Mouse (Mus musculus) monocyte, adult 5-6 weeks (primary cell): Measurements from ENCODE around the gene Lrrtm3. TPM values are rescaled to one million over a fixed set of nuclear protein-coding genes. Genes with fewer than 3 reads are reported as not detected.

ENCODE experiments used
- ATAC-seq: fragments of 153-309, 156-312 bp; replicated peaks from 2 replicates; pipeline ENCODE4 v1.8.0; 2017; ENCODE audit warnings: mild to moderate bottlenecking; ENCODE audit not compliant: low TSS enrichment, insufficient number of reproducible peaks, severe bottlenecking, poor library complexity, low FRiP score
- total RNA-seq: library from RNA; stranded (forward); fragments of 200-1000, 200-491, 200-594 nt; gene quantifications from 3 replicates; pipeline ENCODE4 v1.2.3, GENCODE M21; 2017

The Lrrtm3 gene
- total RNA-seq: not detected in 3 replicates

DNA sequence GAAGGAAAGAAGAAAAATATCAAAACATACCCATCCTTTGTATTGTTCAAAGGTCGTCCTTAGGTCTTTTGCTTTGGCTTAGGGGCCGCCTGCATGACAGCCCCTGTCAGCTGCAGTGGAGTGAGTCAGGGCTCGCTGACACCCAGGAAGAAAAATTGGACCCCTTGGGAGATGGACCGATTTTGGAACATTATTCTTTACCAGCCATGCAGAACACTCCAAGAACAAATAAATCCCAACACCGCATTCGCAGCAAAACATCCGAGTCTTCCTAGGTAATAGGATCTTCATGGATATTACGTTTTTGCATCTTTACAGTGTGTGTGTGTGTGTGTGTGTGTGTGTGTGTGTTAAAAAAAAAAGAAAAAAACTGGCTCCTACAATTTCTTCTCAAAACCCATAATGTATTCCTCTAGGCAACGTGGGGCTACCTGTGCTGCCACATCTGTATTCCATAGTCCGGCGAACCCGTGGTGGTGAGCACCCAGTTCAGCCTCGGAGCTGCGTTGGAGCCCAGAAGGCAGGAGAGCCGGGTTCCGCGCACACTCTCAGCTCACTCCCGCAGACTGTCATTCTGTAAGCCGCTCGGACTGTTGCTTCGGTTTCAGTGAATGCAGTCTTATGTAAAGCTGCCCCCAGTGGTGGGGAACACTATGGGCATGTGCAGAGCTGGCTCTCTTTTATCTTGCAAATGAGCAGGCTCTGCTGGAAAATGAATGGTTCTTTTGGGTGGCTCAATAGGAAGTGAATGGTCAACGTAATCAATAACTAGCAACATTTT is at the start of gene Lrrtm3:
Lrrtm3 (minus strand) TSS at position 598 of the 781 bp plus-strand sequence.
- no peak for ATAC-seq

DNA sequence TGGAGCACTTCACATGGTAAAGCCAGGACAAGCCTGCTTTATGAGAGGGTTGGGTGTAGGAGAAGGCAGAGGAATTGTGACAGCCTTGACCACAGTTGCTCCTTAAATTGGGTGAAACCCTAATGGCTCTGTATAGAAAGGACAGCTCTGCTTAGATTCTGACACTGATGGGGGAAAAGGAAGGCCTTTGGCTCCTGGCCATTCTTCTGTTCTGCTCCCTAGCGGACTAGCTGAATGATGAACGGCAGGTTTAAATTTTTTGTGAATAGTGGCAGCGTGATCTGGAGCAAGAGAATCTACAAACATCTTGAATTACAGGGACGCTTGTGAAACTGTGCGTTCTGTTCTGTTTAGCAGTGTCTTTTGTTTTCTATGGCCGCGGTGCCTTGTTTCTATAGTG is 45.4 kb upstream of the Lrrtm3 start:
- ATAC-seq: no peak

DNA sequence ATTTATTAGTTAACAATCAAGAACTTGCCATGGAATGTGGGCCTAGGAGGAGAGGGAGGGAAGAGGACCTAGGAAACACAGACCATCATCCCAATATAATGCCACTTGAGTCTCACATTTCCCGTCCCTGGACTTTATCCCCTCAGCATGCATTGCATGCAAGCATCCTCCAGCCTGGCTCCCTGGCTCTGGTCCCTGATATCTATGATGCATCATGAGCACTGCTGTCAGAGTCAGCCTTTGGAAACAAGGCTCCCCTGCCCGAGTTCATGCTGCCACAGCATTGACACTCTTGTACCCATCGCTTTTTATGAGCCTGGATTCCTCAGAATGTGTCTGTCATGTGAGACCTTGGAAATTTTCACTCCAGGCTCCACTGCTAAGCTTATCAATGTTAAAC is 43.4 kb upstream of the Lrrtm3 start:
- ATAC-seq: no peak

DNA sequence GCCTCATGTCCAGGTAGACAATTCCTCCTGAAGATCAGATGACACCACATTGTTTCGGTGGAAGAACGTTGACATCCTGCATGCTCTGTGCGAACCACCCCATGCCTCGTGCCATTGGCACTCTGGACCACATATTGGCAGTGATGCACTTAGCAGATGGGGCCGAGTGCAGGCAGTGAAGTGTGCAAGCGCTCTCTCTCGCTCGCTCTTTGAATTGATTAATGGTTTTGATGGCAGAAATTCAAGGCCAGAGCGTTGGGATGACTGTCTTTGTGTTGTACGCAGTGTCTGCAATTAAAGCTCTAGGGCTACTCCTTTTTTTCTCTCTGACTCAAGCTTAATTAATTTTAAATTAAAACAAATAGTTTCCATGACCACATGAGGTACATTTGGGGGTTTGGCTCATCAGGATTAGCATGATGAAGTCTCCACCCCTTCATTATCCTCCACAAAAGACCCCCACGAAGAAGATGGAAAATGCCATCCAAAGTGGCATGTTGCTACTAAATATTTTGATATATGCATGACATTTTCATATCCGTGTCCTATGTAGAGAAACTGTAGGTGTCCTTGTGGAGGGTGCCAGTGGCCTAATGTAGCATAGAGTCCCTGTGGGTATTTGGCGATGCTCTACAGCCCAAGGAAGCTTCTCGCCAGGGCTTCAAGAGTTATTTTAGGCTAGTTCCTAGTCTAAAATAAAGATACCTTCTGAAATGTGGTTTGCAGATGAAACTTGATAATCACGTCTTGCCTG is 40.5 kb upstream of the Lrrtm3 start:
- no peak for ATAC-seq

DNA sequence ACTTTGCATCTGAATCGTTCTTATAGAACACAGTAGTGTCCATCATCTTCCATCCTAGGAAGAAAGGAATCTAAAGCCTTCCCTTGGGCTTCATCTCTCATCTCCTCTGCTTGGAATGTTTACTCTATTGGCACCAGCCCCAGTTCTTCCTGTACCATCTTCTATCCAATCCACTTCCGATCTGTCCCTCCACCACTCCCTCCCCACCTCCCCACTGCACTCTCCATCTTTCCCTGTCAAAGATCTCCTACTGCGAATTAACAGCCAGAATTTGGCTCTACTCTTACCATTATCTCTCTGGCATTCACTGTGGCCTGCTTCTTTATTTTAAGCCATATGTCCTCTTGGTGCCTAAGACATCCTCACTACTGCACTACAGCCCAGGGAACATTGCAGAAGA is 28.8 kb upstream of the Lrrtm3 start:
- no peak for ATAC-seq

DNA sequence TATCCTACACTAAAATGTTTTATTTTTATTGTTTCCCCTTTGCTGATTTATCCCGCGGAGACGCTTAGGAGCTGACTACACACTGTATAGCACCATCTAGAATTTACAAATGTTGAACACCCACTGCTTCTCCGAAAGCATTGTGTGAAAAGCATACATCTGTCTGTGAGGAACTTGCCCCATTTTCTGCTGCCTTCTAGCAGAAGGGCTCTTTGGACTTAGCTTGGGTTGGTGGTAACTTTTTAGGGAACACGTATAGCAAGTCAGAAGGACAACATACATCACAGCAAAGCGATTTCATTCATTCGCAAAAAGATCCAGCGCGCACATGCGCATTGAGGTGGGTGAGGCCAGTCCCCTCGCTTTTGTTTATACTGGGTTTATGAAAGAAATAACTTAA is 25.2 kb upstream of the Lrrtm3 start:
- no peak for ATAC-seq

DNA sequence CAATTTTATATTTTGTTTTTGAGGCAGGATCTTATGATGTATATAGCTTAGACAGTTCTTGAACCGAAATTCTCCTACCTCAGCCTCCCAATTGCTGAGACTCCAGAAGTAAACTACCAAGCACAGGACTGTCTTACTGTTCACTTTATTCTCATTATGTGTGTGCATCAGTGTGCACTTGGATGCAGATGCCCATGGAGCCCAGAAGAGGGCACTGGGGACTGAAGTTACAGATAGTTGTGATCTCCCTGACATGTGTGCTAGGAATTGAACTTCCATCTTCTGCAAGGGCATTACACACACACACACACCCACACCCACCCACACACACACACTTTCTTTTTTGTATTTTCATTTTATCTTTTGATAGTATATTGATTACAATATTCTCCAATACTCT is 6.5 kb upstream of the Lrrtm3 start:
- ATAC-seq: no peak

DNA sequence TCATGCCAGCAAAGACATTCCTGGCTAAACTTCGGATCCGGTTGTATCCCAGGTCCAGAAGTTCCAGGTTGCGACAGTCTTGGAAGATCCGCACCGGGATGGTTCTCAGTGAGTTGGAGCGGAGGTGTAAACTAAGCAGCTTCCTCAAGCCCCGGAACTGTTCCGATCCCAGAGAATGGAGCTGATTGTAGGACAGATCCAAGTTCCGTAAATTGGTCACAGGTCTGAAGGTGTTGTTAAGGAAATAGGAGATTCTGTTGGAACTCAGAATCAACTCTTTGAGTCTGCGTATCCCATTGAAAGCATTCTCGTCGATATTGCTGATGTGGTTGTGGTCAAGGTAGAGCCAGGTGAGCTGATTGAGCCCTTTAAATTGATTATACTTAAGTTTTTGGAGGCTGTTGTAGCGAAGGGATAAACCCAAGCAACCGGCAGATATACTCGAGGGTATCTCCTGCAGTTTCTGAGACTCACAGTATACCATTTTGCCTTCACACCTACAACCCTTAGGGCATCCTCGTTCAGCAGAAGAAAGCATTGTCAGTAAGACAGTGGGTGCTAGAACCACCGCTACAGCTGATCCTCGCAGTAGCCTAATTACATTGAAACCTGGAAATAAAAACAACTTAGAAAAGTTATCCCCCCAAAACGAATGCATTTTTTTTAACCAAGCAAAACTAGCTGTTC is 1.2 kb downstream of the Lrrtm3 start:
- no peak for ATAC-seq

DNA sequence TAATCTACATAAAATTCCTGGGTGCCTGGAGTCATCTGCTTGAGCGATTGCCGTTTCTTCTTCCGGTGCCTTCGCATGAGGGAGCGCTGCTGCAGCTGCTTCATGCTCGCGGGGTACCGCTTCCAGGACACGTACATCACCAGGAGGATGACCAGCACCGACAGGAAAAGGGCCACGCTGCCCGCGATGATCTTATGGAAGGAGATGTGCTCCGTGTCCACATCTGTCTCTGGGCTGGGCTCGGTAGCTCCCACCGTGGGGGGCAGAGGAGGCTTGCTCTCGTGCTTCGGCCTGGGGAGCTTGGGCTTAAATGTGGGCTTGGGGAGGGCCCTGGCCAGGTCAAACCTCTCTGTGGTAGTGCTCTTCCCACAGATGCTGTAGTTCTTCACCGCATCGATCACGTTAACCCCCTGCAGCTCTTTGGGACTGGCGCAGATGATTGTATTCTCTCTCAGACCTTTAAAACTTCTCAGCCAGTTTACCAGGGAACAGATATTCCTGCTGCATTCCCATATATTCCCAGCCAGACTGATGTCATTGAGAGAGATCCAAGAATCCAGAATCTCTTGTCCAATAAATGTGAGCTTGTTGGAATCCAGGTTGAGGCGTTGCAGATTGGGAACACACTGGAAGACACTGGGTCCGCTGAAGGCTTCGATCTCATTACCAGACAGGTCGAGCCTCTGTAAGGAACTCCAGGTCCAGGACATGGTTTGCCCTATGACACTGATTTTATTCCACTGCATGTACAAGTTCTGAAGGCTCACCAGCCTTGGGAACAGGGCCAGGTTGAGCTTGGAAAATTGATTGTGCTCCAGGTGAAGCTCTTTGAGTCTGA is 1.9 kb downstream of the Lrrtm3 start:
- no peak for ATAC-seq

DNA sequence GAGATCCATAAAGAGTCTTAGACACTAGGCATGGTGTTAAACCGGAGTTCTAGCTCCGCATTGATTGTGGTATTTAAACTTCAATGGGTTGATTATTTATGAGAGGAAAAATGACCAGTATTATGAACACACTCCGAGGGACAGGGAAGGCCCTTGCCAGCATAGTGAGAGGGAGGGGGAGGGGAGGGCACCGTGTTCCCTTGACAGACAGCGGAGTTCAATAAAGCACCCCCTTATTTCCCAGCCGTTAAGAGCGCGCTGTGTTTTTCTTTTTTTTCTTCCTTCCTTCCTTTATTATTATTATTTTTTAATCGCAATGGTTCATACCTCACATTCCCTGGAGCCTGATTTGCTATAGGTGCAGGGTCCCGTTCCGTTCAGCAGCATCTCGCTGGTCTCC is 2.6 kb downstream of the Lrrtm3 start:
- ATAC-seq: no peak

DNA sequence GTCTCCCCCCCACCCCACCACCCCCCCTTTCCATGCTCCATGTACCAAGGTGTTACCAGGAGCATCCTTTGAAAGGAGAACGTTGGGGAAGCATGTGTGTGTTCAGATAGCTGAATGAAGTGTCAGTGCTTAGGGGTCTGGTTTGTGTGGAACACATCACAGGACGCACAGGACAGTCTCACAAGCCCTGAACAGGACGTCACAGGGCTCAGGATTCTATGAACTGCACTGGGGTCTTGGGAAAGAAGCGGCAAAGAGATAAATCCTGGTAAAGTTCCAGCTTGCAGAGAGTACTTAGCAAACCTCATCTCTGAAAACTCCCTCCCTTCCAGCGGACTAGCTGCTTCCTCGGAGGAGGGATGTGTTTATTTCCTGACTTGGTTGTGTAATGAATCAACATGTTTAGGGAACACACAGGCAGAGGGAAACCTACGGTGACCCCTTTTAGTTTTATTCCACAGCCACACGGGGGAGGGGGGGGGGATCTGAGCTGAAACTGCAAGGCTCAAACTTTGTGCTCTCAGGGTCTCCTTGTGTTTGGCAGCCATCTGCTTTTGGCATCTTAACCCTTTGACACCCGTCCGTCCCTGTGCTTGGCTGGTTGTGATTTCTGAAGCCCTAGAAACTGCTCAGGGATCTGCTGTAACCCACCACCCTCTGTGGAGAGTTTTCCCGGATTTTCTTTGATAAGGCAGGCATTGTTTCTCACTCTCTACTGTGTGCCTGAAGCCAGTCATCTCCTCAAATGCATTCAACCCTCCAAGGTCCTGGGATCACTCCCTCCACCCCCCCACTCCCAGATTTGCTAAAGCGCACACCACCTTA is 3.3 kb downstream of the Lrrtm3 start:
- ATAC-seq: no peak

DNA sequence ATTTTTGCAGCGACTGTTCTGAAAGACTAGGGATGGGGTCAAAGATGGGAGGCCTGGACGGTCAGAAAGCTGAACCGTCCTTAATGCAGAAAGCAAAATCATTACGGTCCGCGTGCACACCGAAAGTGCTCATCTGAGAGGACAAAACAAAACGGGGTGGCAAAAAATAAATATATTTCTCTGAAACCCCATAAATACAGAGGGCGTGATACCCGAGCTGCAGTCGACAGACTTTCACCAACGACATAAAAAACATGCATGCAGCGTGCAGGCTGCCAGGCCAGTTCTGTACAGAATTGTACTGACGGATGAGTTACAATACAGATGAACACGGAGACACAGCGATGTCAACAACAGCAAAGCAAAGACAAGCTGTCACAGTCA is 3.9 kb downstream of the Lrrtm3 start:
- no peak for ATAC-seq

DNA sequence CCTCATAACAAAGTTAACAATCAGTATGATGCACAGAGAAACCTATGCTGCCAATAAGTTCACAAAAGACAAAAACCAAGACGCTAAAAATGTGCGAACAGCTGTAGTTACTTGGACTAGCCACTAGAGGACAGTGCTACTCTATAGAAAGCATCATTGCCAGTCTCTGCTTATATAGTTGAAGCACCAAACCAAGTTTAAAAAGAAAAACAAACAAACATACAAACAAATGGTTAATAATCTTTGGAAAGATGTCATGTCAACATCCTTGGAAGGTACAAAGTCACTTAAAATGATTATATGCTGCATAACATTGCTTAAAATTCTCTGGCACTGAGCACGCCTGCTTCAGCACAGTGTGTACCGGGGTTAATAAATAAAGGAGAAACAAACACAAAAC is 5.6 kb downstream of the Lrrtm3 start:
- ATAC-seq: no peak

DNA sequence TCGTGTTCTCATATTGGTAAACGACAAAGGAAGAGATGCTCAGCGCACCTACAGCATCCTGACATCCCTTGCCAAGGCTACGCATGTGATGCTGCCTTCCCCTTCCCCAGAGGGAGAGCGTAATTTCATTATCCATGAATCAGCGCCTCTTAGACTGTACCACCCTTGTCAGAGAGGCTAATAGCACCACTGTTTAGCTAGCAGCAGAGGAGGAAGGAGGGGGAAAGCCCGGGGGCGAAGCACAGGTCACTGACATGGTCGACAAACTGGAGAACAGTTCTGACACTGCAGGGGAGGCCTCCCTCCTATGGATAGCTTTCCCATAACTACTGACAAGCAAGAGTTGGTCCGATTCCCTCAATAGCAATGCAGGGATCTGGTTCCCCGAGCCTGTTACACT is 6.3 kb downstream of the Lrrtm3 start:
- ATAC-seq: no peak

DNA sequence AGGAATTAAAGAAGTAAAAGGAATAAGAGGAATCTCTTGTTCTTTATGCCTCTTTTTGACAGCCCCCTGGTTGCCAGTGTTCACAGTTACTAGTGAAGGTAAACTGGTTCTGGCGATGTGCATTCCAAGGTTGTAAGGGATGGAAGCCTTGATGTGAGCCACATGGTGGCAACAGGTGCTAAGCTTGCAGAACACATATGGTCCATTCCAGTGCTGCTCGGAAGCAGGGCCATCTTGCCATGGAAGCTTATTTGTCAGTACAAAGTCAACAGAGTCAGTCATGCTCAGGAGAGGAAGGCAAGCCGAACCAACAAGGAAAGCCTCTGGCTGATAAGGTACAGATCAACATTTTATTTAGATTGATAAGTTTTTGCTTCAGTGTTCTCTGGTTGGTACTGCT is 7.7 kb downstream of the Lrrtm3 start:
- ATAC-seq: no peak

DNA sequence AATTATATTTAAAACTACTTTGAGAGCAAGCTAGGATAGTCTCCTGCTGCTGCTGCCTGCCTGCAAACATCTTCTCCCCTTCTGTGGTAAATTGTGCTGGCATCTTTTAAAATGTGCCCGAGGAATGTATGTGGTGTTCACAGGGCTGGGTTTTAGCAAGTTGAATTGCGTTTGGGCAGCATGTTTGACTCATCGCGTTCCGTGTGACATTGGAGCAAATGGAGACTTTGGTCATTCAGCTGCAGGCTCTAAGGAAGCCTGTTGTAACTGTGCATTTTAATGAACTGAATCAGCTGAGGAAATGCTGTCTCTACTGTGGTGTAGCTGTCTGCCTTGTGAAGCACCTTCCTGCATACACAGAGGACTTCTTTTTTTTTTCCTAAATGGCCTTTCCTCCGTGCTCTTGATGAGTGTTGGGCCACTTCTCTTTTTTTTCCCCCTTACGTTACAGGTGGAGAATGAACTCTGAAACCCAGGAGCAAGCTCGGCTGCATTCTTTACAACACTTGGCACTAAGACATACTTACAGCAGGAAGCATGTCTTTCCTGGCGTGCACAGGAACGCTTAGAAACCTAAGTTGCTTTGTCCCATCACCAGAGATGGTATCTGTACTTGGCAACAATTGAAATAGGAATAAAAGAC is 13.5 kb downstream of the Lrrtm3 start:
- ATAC-seq: no peak

DNA sequence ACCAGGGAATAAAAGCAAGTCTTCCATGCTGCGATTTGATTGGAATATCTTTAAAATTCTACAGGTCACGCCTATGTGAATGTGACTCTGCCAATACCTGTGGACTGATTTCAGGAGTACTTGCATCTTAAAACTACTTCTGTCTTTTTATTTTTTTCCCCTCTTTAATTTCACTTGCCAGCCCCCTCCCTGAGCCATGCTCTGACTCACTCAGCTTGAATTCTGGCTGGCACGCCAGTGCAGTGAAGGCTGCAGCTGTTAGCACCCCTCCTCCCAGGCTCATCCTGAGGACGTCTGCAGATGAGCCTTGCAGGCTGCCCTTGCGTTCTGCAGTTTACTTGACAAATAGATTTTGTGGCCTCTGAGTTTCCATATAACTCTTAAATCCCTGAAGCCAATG is 14.1 kb downstream of the Lrrtm3 start:
- ATAC-seq: no peak

DNA sequence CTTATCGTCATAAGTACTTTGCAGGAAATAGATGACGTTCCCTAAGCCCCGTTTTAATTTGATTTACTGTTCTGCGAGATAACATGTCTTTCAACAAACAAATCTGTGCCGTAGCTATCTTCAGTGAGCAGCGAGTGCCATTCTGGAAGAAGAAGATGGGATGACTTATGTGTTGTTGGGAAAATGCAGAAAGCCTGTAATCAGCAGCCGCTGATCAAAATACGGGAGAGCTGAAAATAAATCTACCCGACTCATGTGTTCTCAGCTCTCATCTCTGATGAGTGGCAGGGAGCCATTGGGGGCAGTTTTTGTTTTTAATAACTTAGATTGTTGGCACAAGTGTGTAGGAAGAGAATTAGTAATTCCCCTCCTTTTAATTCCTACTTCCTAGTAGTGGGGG is 26.4 kb downstream of the Lrrtm3 start:
- no peak for ATAC-seq
